Mouse (Mus musculus) kidney, adult 2 months (tissue): ENCODE measurements around the gene Clmp.
A peak's percentile ranks its signal among the peaks of the same experiment; 100 is the strongest.

ENCODE experiments used
- CTCF ChIP-seq: fragments of 200-500 bp; conservative IDR thresholded peaks from 2 replicates; pipeline ENCODE4 v1.5.1; 2011; ENCODE audit warnings: low read depth, mild to moderate bottlenecking, control low read depth, low read length, moderate library complexity, mixed read lengths; ENCODE audit not compliant: insufficient read depth, insufficient read length
- POLR2A ChIP-seq: fragments of 200-500 bp; IDR thresholded peaks from one replicate; pipeline ENCODE4 v1.6.1; 2011; ENCODE audit warnings: low read depth, low read length, control low read depth

DNA sequence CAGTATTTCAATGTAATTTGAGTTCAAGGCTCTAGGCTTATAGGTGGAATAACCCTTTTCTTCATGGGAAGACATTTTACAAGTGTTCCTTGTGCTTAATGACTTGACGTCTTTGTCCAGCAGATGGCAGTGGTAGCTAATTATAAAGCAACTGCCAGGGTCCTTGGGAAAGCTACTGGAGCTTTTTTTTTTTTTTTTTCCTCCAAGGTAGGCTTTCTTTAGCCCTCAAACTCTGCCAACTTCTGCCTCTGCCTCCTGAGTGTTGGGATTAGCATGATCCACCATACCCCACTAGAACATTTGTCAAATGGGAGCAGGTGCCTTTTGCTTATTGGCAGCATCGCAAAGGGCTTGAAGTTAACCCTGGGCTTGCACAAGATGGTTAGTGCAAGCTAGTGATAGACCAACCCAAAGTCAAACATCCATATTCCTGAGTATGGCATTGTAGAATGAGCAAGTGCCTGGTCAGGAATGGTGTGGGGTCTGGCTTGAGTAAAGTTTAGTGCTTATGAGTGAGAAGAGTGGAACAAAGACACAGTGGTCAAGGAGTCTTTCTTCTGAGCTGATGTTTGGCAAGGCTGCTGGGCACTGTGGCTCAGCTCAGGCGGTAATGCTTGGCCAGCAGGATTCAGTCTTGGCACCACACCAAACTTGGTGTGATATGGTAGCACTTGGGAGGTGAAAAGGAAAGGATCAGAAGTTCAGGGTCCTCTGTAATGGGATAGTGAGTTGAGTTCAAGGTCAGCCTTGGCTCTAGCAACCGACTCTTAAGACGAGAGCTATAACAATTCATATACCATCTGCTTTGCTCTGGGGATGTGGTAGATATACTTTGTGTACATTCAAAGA is 120.9 kb downstream of the Clmp start:
- TF ChIP-seq CTCF (no peak), POLR2A (peak; percentile 56)
